Mouse (Mus musculus) heart, postnatal 0 days (tissue): ENCODE data around the gene Tcp10c.
"Not testable (repeated sequence)": the region's sequence is repeated elsewhere in the genome, so short reads cannot be mapped to it uniquely, and the experiment has no call there.

ENCODE experiments used
- CTCF ChIP-seq: IDR thresholded peaks from 2 replicates; pipeline ENCODE4 v1.5.1; 2016; ENCODE audit warnings: antibody characterized with exemption, control low read depth, low read depth
- EP300 ChIP-seq: IDR thresholded peaks from 2 replicates; pipeline ENCODE4 v1.6.1; 2016; ENCODE audit warnings: antibody characterized with exemption, low read depth

DNA sequence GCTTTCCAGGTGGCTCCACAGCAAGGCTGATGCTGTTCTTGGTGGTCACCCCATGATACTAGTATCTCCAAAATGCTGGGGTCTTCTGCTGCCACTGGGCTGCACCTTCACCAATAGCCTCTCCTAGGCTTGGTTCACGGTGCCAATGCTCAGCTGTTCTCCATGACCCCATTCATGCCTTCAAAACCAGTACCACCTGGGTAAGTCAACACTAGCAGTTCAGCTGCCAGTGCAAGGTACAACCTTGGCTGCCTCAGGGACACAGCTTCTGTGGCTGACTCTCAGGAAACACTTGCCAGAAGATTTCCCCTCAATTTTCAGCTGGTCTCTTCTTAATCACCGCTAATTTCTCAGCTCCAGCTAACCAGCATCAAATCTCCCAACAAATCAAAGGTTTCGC lies 24.0 kb downstream of the Tcp10c start:
- not testable (repeated sequence) for TF ChIP-seq CTCF, EP300
